Mouse (Mus musculus) kidney, postnatal 10 days (tissue): Measurements from ENCODE around the gene Irf2bp2.

Experiments used
- DNase-seq: peaks from one replicate; pipeline ENCODE4 v3.0.0; 2021; ENCODE audit warnings: mixed read lengths

Gene Irf2bp2

GRCm38 (mm10) chr8:126565954-126566445, 27.8 kb downstream of the Irf2bp2 start:
- peak; percentile 38 for DNase-seq

- DNase-seq: no peak
Observed at GRCm38 (mm10) chr8:126565231-126565781, 28.5 kb downstream of the Irf2bp2 start.

GRCm38 (mm10) chr8:126564551-126565154, 29.1 kb downstream of the Irf2bp2 start:
- DNase-seq: no peak

- no peak for DNase-seq
Observed at GRCm38 (mm10) chr8:126561316-126561841, 32.4 kb downstream of the Irf2bp2 start.

GRCm38 (mm10) chr8:126558400-126558953, 35.3 kb downstream of the Irf2bp2 start:
- DNase-seq: no peak

GRCm38 (mm10) chr8:126557403-126557802, 36.4 kb downstream of the Irf2bp2 start:
- no peak for DNase-seq

- DNase-seq: no peak
Observed at GRCm38 (mm10) chr8:126556691-126557090, 37.1 kb downstream of the Irf2bp2 start.

- no peak for DNase-seq
Observed at GRCm38 (mm10) chr8:126554741-126555140, 39.0 kb downstream of the Irf2bp2 start.

- DNase-seq: no peak
Observed at GRCm38 (mm10) chr8:126551871-126552270, 41.9 kb downstream of the Irf2bp2 start.

- no peak for DNase-seq
Observed at GRCm38 (mm10) chr8:126550944-126551357, 42.8 kb downstream of the Irf2bp2 start.

- DNase-seq: peak; percentile 53
Observed at GRCm38 (mm10) chr8:126547841-126548240, 45.9 kb downstream of the Irf2bp2 start.

GRCm38 (mm10) chr8:126547361-126547760, 46.4 kb downstream of the Irf2bp2 start:
- no peak for DNase-seq

- DNase-seq: no peak
Observed at GRCm38 (mm10) chr8:126546480-126546879, 47.3 kb downstream of the Irf2bp2 start.

- DNase-seq: no peak
Observed at GRCm38 (mm10) chr8:126543407-126543806, 50.4 kb downstream of the Irf2bp2 start.

- no peak for DNase-seq
Observed at GRCm38 (mm10) chr8:126542757-126543156, 51.0 kb downstream of the Irf2bp2 start.

- peak; percentile 27 for DNase-seq
Observed at GRCm38 (mm10) chr8:126542090-126542689, 51.6 kb downstream of the Irf2bp2 start.

GRCm38 (mm10) chr8:126540298-126540697, 53.5 kb downstream of the Irf2bp2 start:
- no peak for DNase-seq

GRCm38 (mm10) chr8:126539355-126540093, 54.3 kb downstream of the Irf2bp2 start:
- peak; percentile 53 for DNase-seq

GRCm38 (mm10) chr8:126538648-126539354, 55.0 kb downstream of the Irf2bp2 start:
- no peak for DNase-seq
